Mouse (Mus musculus): ENCODE data around the gene Ube2m.
A peak's percentile ranks its signal among the peaks of the same experiment; 100 is the strongest.

- TF ChIP-seq CTCF (IDR thresholded peaks at IDR 0.05; ENCODE audit: insufficient read depth, low read depth, low read length) = no peak
- peak; percentile 72 for TF ChIP-seq POLR2A (IDR thresholded peaks at IDR 0.05; ENCODE audit: insufficient read depth, low read depth, low read length)
Measured at GRCm38 (mm10) chr7:13034148-13034977, 3.7 kb downstream of the Ube2m start, which contains the start of gene Chmp2a.

Measured in olfactory bulb, adult 2 months (tissue).